Mouse (Mus musculus) ovary, postnatal 10 days (tissue): ENCODE measurements around the gene Prim2.
"Not testable (repeated sequence)": the region's sequence is repeated elsewhere in the genome, so short reads cannot be mapped to it uniquely, and the experiment has no call there.

Source experiments
- DNase-seq: peaks from one replicate; pipeline ENCODE4 v3.0.0; 2022; ENCODE audit warnings: low spot score

The Prim2 gene

GRCm38 (mm10) chr1:33650875-33651274, 18.7 kb downstream of the Prim2 start:
- no peak for DNase-seq

GRCm38 (mm10) chr1:33649534-33650108, 20.0 kb downstream of the Prim2 start:
- DNase-seq = no peak

- no peak for DNase-seq
Observed at GRCm38 (mm10) chr1:33649021-33649420, 20.6 kb downstream of the Prim2 start.

GRCm38 (mm10) chr1:33647661-33648060, 21.9 kb downstream of the Prim2 start:
- DNase-seq = no peak

- DNase-seq = no peak
Observed at GRCm38 (mm10) chr1:33647173-33647572, 22.4 kb downstream of the Prim2 start.

GRCm38 (mm10) chr1:33645689-33646088, 23.9 kb downstream of the Prim2 start:
- no peak for DNase-seq

- DNase-seq = no peak
Observed at GRCm38 (mm10) chr1:33641139-33641538, 28.5 kb downstream of the Prim2 start.

- DNase-seq = no peak
Observed at GRCm38 (mm10) chr1:33640089-33640488, 29.5 kb downstream of the Prim2 start.

- no peak for DNase-seq
Observed at GRCm38 (mm10) chr1:33639234-33639633, 30.4 kb downstream of the Prim2 start.

GRCm38 (mm10) chr1:33637827-33638226, 31.8 kb downstream of the Prim2 start:
- no peak for DNase-seq

GRCm38 (mm10) chr1:33636421-33637195, 33.0 kb downstream of the Prim2 start:
- no peak for DNase-seq

GRCm38 (mm10) chr1:33631002-33631618, 38.5 kb downstream of the Prim2 start:
- DNase-seq = not testable (repeated sequence)

- DNase-seq = no peak
Observed at GRCm38 (mm10) chr1:33627803-33628202, 41.8 kb downstream of the Prim2 start.

- DNase-seq = no peak
Observed at GRCm38 (mm10) chr1:33627070-33627469, 42.5 kb downstream of the Prim2 start.

GRCm38 (mm10) chr1:33624900-33625299, 44.7 kb downstream of the Prim2 start:
- no peak for DNase-seq

GRCm38 (mm10) chr1:33624441-33624840, 45.2 kb downstream of the Prim2 start:
- no peak for DNase-seq

- DNase-seq = no peak
Observed at GRCm38 (mm10) chr1:33621791-33622190, 47.8 kb downstream of the Prim2 start.

GRCm38 (mm10) chr1:33620091-33620788, 49.4 kb downstream of the Prim2 start:
- no peak for DNase-seq

GRCm38 (mm10) chr1:33616642-33617041, 53.0 kb downstream of the Prim2 start:
- not testable (repeated sequence) for DNase-seq

- no peak for DNase-seq
Observed at GRCm38 (mm10) chr1:33612100-33612499, 57.5 kb downstream of the Prim2 start.

- DNase-seq = no peak
Observed at GRCm38 (mm10) chr1:33610026-33610721, 59.4 kb downstream of the Prim2 start.

GRCm38 (mm10) chr1:33608133-33608532, 61.5 kb downstream of the Prim2 start:
- DNase-seq = no peak
